Mouse (Mus musculus) macrophage (primary cell): ENCODE data around the gene Fam163a. TPM values are rescaled to one million over a fixed set of nuclear protein-coding genes. Genes with fewer than 3 reads are reported as not detected.

Experiments
- H3K27ac ChIP-seq: fragments of 350-480 bp; formaldehyde crosslinking; 2 replicates; pipeline ENCODE4 v1.9.0; 2021
- H3K36me3 ChIP-seq: fragments of 350-480 bp; formaldehyde crosslinking; 2 replicates; pipeline ENCODE4 v1.9.0; 2021; ENCODE audit errors: inconsistent target
- H3K4me3 ChIP-seq: fragments of 350-480 bp; formaldehyde crosslinking; 2 replicates; pipeline ENCODE4 v1.9.0; 2021; ENCODE audit errors: inconsistent target
- H3K79me2 ChIP-seq: fragments of 350-480 bp; formaldehyde crosslinking; 2 replicates; pipeline ENCODE4 v1.9.0; 2021; ENCODE audit errors: inconsistent target
- WGBS: methylation state at CpG from one replicate; pipeline ENCODE4 v1.1.7; 2026; ENCODE audit warnings: inconsistent platforms; ENCODE audit not compliant: missing documents; 5-methylcytosine and 5-hydroxymethylcytosine counted together
- polyA plus RNA-seq: library from polyadenylated mRNA; stranded (reverse); fragments of 250-400 nt; gene quantifications from 3 replicates; pipeline ENCODE4 v1.2.4, GENCODE M21; 2018; ENCODE audit warnings: inconsistent platforms

Gene Fam163a
- polyA plus RNA-seq, 1 experiment from 2014 or later = not detected

DNA sequence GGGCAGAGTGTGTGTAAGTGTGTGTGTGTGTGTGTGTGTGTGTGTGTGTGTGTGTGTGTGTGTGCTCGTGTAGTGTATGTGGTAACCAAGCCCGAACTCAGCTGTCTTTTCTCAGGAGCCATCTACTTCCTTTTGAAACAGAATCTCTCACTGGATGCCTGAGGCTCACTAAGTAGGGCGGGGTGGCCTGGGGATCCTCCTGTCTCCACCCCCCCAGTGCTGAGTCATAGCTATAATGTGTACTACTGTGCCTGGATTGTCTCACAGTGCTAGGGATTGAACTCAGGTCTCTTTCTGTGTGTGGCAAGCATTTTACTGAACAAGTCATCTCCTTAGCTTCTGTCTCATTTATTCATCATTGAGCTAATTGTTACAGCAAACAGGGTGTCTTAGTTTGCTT lies 12.6 kb upstream of the Fam163a start:
- H3K36me3 ChIP-seq = no peaks in the 10 kb centered on the region
- no peak overlapping the region for H3K27ac ChIP-seq
- WGBS = 9% methylated on average over 3 of the region's 3 CpGs
- H3K4me3 ChIP-seq = no peak overlapping the region
- H3K79me2 ChIP-seq = no peaks in the 10 kb centered on the region

DNA sequence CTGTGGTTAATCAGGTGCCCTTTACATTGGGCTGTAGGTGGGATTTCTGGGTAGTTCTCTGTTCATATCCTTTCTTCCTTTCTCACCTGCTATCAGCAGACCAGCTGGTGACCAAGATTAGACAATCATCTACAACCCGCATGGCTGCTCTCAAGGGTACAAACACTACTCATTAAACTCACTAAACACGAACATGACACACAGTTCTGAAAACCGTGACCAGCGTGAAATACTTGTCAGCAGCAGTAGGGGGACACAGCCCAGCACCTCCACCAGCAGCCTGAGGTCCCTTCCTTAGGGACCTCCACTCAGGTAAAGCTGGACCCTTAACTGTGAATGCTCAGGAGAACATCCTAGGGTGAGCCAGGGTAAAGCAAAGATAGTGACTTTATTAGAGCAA lies 11.4 kb upstream of the Fam163a start:
- no peaks in the 10 kb centered on the region for H3K36me3 ChIP-seq
- H3K27ac ChIP-seq = no peak overlapping the region
- H3K4me3 ChIP-seq = no peak overlapping the region
- no peaks in the 10 kb centered on the region for H3K79me2 ChIP-seq
- WGBS = 89% methylated on average over 4 of the region's 4 CpGs

DNA sequence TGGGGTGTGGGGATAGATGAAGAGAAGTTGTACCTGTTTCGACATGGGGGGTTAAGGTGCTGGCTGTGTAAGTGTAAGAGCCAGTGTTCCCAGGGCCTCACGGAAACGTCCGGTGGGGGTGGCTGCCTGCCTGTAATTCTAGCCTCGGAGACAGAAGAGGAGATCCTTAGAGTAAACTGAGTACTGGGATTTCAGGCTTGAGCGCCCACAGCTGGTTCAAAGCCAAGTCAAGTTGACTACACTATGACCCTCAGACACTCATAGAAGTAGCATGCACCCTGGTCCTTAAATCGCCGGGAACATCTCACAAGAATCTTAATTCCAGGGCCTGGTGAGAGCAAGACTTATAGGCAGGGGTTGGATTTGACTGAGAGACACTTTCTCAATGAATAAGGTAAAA lies 9.8 kb upstream of the Fam163a start:
- Histone ChIP-seq H3K79me2 (no peaks in the 10 kb centered on the region), H3K27ac (no peak overlapping the region), H3K4me3 (no peak overlapping the region), H3K36me3 (no peaks in the 10 kb centered on the region)
- 95% methylated on average over 8 of the region's 8 CpGs for WGBS

DNA sequence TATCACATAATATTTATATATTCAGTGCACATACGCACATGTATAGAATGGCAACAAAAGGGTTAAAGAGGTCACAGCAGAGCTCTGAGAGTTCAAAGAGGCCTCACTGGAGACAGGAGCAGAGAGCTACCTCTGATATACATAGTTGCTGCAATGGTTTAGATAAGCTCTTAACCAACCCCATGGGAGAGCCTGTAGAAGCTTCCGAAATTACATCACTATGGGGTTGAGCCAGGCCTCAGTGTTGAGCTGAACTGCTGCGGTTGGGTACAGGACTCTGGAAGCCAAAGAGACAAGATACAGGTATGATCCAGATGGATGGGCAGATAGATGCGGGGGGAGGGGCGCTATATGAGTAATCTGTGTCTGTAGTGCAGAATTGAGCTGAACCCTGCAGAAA lies 8.1 kb upstream of the Fam163a start:
- Histone ChIP-seq H3K4me3 (no peak overlapping the region), H3K27ac (no peak overlapping the region), H3K36me3 (no peaks in the 10 kb centered on the region), H3K79me2 (no peaks in the 10 kb centered on the region)
- WGBS = 92% methylated on average over 5 of the region's 5 CpGs

GRCm38 (mm10) chr1:156211809-156212317 lies 7.0 kb upstream of the Fam163a start:
- Histone ChIP-seq H3K79me2 (no peaks in the 10 kb centered on the region), H3K36me3 (no peaks in the 10 kb centered on the region), H3K27ac (no peak overlapping the region), H3K4me3 (no peak overlapping the region)
- 81% methylated on average over 6 of the region's 6 CpGs for WGBS

DNA sequence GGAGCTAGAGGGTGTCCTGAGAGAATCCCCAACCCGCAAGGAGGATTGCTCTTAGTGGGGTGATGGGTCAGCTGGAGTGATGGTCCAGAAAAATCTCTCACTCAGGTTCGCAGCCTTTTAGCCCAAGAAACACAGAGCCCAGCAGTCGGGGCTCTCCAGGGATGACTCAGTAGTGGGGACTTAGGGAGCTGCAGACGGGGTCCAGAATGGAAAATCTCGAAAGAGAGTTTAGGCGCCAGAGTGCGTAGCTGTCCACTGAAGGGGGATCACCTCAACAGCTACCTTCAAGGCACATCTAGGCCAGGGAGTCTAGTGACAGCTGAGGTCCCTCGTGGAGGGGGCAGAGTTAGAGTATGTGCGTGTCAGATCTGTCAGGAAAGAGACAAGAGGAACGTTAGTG lies 338 bp upstream of the Fam163a start:
- Histone ChIP-seq H3K36me3 (no peaks in the 10 kb centered on the region), H3K79me2 (no peaks in the 10 kb centered on the region), H3K27ac (no peak overlapping the region), H3K4me3 (no peak overlapping the region)
- WGBS = 24% methylated on average over 10 of the region's 10 CpGs

DNA sequence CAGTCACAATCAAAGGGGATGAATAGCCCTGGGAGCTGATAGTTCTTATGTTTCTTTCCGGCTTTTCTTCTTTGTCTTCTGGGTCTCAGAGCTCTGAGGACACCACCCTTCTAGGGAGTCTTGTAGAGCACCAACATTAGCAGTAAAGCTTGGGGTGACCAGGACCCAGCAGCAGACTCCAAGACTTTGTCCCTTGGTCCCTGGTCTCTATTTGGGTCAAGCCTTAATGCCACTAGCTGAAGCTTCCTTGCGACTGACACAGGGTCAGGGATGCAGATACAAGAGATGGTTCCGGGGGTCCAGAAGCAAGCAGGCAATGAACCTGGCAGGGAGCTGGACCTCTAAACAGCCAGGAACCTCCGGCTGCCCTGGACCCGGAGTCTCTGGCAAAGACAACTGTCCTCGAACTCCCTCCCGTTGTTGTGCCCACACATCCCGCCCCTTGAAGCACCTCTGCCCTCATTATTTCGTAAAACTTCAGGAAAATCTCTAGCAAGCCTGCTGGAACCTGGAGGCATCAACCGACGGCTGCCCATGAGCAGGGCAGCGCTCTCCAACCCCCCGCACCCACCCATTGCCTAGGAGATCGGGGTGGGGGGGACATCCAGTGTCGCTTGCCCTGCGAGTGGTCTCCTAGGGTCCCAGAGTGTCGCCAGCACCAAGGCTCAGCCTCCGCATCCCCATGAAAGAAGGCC lies 718 bp downstream of the Fam163a start:
- no peak overlapping the region for H3K27ac ChIP-seq
- H3K79me2 ChIP-seq = no peaks in the 10 kb centered on the region
- H3K36me3 ChIP-seq = no peaks in the 10 kb centered on the region
- 12% methylated on average over 17 of the region's 18 CpGs for WGBS
- no peak overlapping the region for H3K4me3 ChIP-seq

DNA sequence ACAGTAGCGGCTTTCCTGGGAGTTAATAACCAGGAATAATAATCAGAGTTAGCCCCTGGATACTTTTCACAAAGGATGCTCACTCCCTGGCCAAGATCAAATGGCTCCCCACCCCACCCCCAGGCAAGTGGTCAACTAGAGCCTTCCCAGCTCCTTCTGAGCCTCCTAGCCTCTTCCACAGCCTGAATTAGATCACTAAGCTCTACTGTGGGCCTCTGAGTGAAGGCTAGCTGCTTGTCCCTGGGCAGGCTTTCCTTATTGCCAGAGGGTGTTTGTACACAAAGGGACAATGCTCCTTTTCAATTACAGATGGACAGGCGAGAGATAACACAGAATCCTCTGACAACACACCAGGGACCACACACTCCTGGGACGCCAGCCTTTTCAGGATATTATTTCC lies 2.2 kb downstream of the Fam163a start:
- H3K27ac ChIP-seq = no peak overlapping the region
- H3K4me3 ChIP-seq = no peak overlapping the region
- 88% methylated on average over 3 of the region's 3 CpGs for WGBS
- H3K79me2 ChIP-seq = no peaks in the 10 kb centered on the region
- no peaks in the 10 kb centered on the region for H3K36me3 ChIP-seq

GRCm38 (mm10) chr1:156201069-156201468 lies 3.8 kb downstream of the Fam163a start:
- 100% methylated on average over 3 of the region's 3 CpGs for WGBS
- H3K27ac ChIP-seq = no peak overlapping the region
- H3K4me3 ChIP-seq = no peak overlapping the region
- H3K36me3 ChIP-seq = no peaks in the 10 kb centered on the region
- H3K79me2 ChIP-seq = no peaks in the 10 kb centered on the region

DNA sequence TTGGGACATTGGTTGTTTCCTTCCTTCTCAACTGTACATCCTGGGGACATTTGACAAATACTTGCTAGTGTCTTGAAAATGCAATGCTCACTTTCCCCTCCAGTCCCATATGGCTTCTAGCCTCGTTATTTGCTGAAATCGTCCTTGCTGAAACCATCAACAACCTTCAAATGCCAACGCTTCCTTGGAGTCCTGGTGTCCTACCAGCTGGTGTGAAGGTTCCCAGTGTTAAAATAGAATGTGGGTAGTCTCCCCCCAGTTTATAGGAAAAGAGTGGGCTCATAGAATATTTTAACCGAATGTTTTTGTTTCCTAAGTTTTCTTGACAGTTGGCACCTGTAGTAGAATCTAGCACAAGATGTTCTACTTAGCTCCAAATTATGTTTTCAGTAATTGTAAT lies 7.2 kb downstream of the Fam163a start:
- Histone ChIP-seq H3K79me2 (no peaks in the 10 kb centered on the region), H3K36me3 (no peaks in the 10 kb centered on the region), H3K27ac (no peak overlapping the region), H3K4me3 (no peak overlapping the region)
- WGBS = 94% methylated on average over 4 of the region's 4 CpGs

- Histone ChIP-seq H3K4me3 (no peak overlapping the region), H3K27ac (no peak overlapping the region), H3K36me3 (no peaks in the 10 kb centered on the region), H3K79me2 (no peaks in the 10 kb centered on the region)
- 86% methylated on average over 7 of the region's 7 CpGs for WGBS
Observed at GRCm38 (mm10) chr1:156193292-156193691, 11.5 kb downstream of the Fam163a start.

DNA sequence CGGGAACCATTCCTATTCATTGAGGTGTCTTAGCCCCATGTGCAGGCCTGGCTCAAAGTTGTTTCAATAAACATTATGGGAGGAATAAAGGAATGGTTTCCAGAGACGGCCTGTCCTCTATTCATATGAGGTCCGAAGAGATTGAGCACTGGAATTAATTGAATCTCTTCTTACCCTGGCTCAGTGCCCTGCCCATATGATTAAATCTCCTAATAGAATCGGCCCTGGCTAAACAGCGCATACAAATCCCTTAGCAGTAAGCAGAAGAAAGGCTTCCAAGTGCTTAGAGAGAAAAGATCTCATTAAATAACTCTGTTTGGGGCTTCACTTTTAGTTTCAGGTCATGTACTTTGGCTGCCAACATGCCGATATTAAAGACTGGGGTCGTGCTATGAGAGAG lies 12.0 kb downstream of the Fam163a start:
- Histone ChIP-seq H3K79me2 (no peaks in the 10 kb centered on the region), H3K36me3 (no peaks in the 10 kb centered on the region), H3K4me3 (no peak overlapping the region), H3K27ac (no peak overlapping the region)
- WGBS = 95% methylated on average over 7 of the region's 7 CpGs

DNA sequence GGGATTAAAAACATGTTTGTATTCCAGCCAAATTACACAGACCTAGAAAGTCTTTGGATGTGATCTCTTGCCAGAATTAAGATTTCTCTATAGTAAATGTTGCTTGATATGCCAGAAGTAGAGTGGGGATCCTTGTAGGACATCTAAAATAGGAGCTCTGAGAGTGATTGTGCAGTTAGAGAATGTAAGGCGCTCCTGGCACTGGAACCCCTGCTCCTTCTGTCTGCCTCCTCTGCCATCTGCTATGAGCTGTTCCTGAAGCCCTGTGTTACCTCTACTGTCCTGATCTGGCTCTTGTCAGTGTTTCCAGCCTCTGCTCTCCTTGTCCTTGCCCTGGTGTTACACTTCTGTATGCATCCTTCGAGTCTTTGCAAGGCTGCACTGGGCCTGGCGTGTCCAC lies 18.2 kb downstream of the Fam163a start:
- Histone ChIP-seq H3K4me3 (no peak overlapping the region), H3K79me2 (no peaks in the 10 kb centered on the region), H3K36me3 (no peaks in the 10 kb centered on the region), H3K27ac (no peak overlapping the region)
- 98% methylated on average over 3 of the region's 3 CpGs for WGBS

GRCm38 (mm10) chr1:156184158-156184571 lies 20.7 kb downstream of the Fam163a start:
- H3K79me2 ChIP-seq = no peaks in the 10 kb centered on the region
- no peak overlapping the region for H3K4me3 ChIP-seq
- no peak overlapping the region for H3K27ac ChIP-seq
- H3K36me3 ChIP-seq = no peaks in the 10 kb centered on the region
- WGBS = 27% methylated on average over 11 of the region's 11 CpGs

DNA sequence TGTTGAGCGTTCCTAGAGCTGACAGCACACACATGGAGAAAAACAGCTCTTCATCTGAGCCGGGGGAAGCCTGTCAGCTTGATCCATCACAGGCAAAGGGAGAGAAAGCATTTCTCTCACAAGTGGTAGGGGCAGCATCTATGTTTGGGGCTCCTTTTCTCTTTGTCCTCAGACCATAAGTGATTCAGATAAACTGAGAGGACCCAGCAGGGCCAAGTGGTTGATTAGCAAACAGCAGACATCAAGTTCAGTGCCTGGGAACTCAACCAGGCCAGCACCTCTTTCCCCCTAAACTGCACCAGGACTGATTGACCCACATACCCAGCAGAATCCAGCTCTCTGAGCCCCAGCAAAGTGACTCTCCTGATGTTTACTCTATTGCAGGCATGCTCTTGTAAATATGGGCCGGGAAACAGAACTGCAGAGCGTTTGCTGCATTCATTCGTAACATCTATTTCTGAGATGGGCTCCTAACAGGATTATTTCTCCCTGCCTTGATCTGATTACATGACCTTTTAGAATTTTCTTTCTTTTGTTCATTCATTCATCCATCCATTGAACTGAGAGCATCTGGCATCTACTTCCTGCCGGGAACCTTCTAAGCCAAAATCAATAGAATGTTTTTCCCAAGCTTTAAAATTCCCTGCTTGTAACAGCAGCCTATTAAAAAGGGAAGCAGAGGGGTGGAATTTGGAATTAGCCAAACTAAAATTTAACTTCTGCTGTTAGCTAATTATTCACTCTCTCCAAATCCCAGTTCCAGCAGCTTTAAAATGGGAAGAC lies 21.5 kb downstream of the Fam163a start:
- Histone ChIP-seq H3K36me3 (no peaks in the 10 kb centered on the region), H3K79me2 (no peaks in the 10 kb centered on the region), H3K4me3 (no peak overlapping the region), H3K27ac (no peak overlapping the region)
- WGBS = 98% methylated on average over 6 of the region's 6 CpGs
